Mouse (Mus musculus) gastrocnemius, postnatal 25 days (tissue): ENCODE results near the gene Ciao2a. TPM values are rescaled to one million over a fixed set of nuclear protein-coding genes. Genes with fewer than 3 reads are reported as not detected.

Source experiments
- DNase-seq: peaks from one replicate; pipeline ENCODE4 v3.0.0; 2022
- total RNA-seq, 2 experiments: library from RNA; stranded (reverse); gene quantifications; 1 replicate in 1 of 2; 2 replicates in 1 of 2; pipeline ENCODE4 v1.2.3; 2021

The Ciao2a gene
- total RNA-seq, 2 experiments from 2014 or later: 42.1 to 47.7 TPM

GRCm38 (mm10) chr9:66162995-66163394, 36.6 kb downstream of the Ciao2a start:
- DNase-seq: peak; percentile 79

GRCm38 (mm10) chr9:66167222-66167621, 40.8 kb downstream of the Ciao2a start:
- DNase-seq: no peak

GRCm38 (mm10) chr9:66168233-66168632, 41.8 kb downstream of the Ciao2a start:
- DNase-seq: no peak

- no peak for DNase-seq
Observed at GRCm38 (mm10) chr9:66170506-66170905, 44.1 kb downstream of the Ciao2a start.

GRCm38 (mm10) chr9:66171275-66171921, 45.0 kb downstream of the Ciao2a start:
- no peak for DNase-seq

GRCm38 (mm10) chr9:66173316-66173855, 47.0 kb downstream of the Ciao2a start:
- no peak for DNase-seq

- DNase-seq: no peak
Observed at GRCm38 (mm10) chr9:66174985-66175384, 48.6 kb downstream of the Ciao2a start.

- DNase-seq: no peak
Observed at GRCm38 (mm10) chr9:66177975-66178374, 51.6 kb downstream of the Ciao2a start.

- DNase-seq: peak; percentile 31
Observed at GRCm38 (mm10) chr9:66179795-66180194, 53.4 kb downstream of the Ciao2a start.

- DNase-seq: no peak
Observed at GRCm38 (mm10) chr9:66181126-66181825, 54.9 kb downstream of the Ciao2a start.

- no peak for DNase-seq
Observed at GRCm38 (mm10) chr9:66181826-66182678, 55.6 kb downstream of the Ciao2a start.

GRCm38 (mm10) chr9:66182679-66182993, 56.2 kb downstream of the Ciao2a start:
- DNase-seq: no peak

GRCm38 (mm10) chr9:66183023-66183422, 56.6 kb downstream of the Ciao2a start:
- DNase-seq: no peak

- peak; percentile 64 for DNase-seq
Observed at GRCm38 (mm10) chr9:66184572-66184971, 58.2 kb downstream of the Ciao2a start.

- DNase-seq: no peak
Observed at GRCm38 (mm10) chr9:66186426-66186825, 60.0 kb downstream of the Ciao2a start.

Other genes with a start within 250 kb of the Ciao2a start
- gene Pclaf, start 236.4 kb upstream of the Ciao2a start, total RNA-seq: under 1 TPM; 0.28 to 0.94 TPM
- gene Trip4, start 217.8 kb upstream of the Ciao2a start, total RNA-seq: 10 to 100 TPM; 11.8 to 13.1 TPM
- gene Csnk1g1, start 217.7 kb upstream of the Ciao2a start, total RNA-seq: 1 to 10 TPM; 6.8 to 7.3 TPM
- gene Ppib, start 66.4 kb upstream of the Ciao2a start, total RNA-seq: 10 to 100 TPM; 50.9 to 69.2 TPM
- under 1 TPM; 0.18 to 0.21 TPM for gene Snx22, start 56.9 kb upstream of the Ciao2a start, total RNA-seq
- gene Snx1, start within 50 bp of the Ciao2a start, total RNA-seq: 10 to 100 TPM; 14.0 to 16.7 TPM
- 10 to 100 TPM; 25.7 to 27.9 TPM for gene Dapk2, start 31.6 kb downstream of the Ciao2a start, total RNA-seq
- gene Herc1, start 223.8 kb downstream of the Ciao2a start, total RNA-seq: 10 to 100 TPM; 28.5 to 31.8 TPM